Mouse (Mus musculus): Measurements from ENCODE around the gene Ltk. TPM values are rescaled to one million over a fixed set of nuclear protein-coding genes. Genes with fewer than 3 reads are reported as not detected.

Gene Ltk
- polyA plus RNA-seq, 1 experiment from 2014 or later: 1.5 TPM

GRCm38 (mm10) chr2:119763924-119764323 is 3.7 kb upstream of the Ltk start:
- Histone ChIP-seq H3K27me3 (ENCODE audit: control insufficient read depth, insufficient read depth, low read depth, low read length) (peaks cover 19% of the 10 kb centered on the region), H3K9ac (ENCODE audit: low read length) (no peak overlapping the region), H3K27ac (ENCODE audit: low read length) (no peak overlapping the region), H3K36me3 (ENCODE audit: control insufficient read depth, insufficient read depth, low read length) (peaks cover 15% of the 10 kb centered on the region), H3K4me1 (replicated peaks; ENCODE audit: control insufficient read depth, insufficient read depth, low read length) (no peaks in the 10 kb centered on the region), H3K4me2 (ENCODE audit: low read depth, low read length) (no peak overlapping the region), H3K9me3 (ENCODE audit: control insufficient read depth, low read length) (no peaks in the 10 kb centered on the region), H3K4me3 (ENCODE audit: low read length) (no peak overlapping the region)
- WGBS: 69% methylated on average over 4 of the region's 4 CpGs
- no peak for ATAC-seq (ENCODE audit: low read depth)

- 59% methylated on average over 1 of the region's 1 CpGs for WGBS
- no peak for ATAC-seq (ENCODE audit: low read depth)
These were observed 2.0 kb upstream of the Ltk start for GRCm38 (mm10) chr2:119762276-119762675.

GRCm38 (mm10) chr2:119758844-119759835 is 1.1 kb downstream of the Ltk start:
- Histone ChIP-seq H3K4me1 (replicated peaks; ENCODE audit: control insufficient read depth, insufficient read depth, low read length) (peaks cover 3% of the 10 kb centered on the region; the same call in 1 of the 2 replicates), H3K27ac (ENCODE audit: low read length) (no peak overlapping the region), H3K4me2 (ENCODE audit: low read depth, low read length) (peak overlapping the region; percentile 98), H3K4me3 (ENCODE audit: low read length) (peak overlapping the region; percentile 66), H3K27me3 (ENCODE audit: control insufficient read depth, insufficient read depth, low read depth, low read length) (peaks cover 47% of the 10 kb centered on the region), H3K9me3 (ENCODE audit: control insufficient read depth, low read length) (no peaks in the 10 kb centered on the region), H3K36me3 (ENCODE audit: control insufficient read depth, insufficient read depth, low read length) (peaks cover 4% of the 10 kb centered on the region), H3K9ac (ENCODE audit: low read length) (peak overlapping the region; percentile 60; the same call in 1 of the 2 replicates)
- 5% methylated on average over 44 of the region's 44 CpGs for WGBS
- no peak for ATAC-seq (ENCODE audit: low read depth)

More at GRCm38 (mm10) chr2:119762276-119762675, 2.0 kb upstream of the Ltk start:
- H3K27ac ChIP-seq (ENCODE audit: low read length): no peak overlapping the region
- no peaks in the 10 kb centered on the region for H3K9me3 ChIP-seq (ENCODE audit: control insufficient read depth, low read length)
- H3K4me3 ChIP-seq (ENCODE audit: low read length): no peak overlapping the region
- H3K4me2 ChIP-seq (ENCODE audit: low read depth, low read length): no peak overlapping the region
- no peak overlapping the region for H3K9ac ChIP-seq (ENCODE audit: low read length)
- peaks cover 9% of the 10 kb centered on the region for H3K36me3 ChIP-seq (ENCODE audit: control insufficient read depth, insufficient read depth, low read length)
- H3K27me3 ChIP-seq (ENCODE audit: control insufficient read depth, insufficient read depth, low read depth, low read length): peaks cover 36% of the 10 kb centered on the region
- H3K4me1 ChIP-seq (replicated peaks; ENCODE audit: control insufficient read depth, insufficient read depth, low read length): peaks cover 3% of the 10 kb centered on the region; the same call in 1 of the 2 replicates

GRCm38 (mm10) chr2:119758101-119758843 is 2.0 kb downstream of the Ltk start:
- Histone ChIP-seq H3K36me3 (ENCODE audit: control insufficient read depth, insufficient read depth, low read length) (no peaks in the 10 kb centered on the region), H3K4me2 (ENCODE audit: low read depth, low read length) (peak overlapping the region; percentile 98), H3K27me3 (ENCODE audit: control insufficient read depth, insufficient read depth, low read depth, low read length) (peaks cover 47% of the 10 kb centered on the region), H3K4me3 (ENCODE audit: low read length) (peak overlapping the region; percentile 66), H3K27ac (ENCODE audit: low read length) (no peak overlapping the region), H3K9me3 (ENCODE audit: control insufficient read depth, low read length) (no peaks in the 10 kb centered on the region), H3K9ac (ENCODE audit: low read length) (peak overlapping the region; percentile 60), H3K4me1 (replicated peaks; ENCODE audit: control insufficient read depth, insufficient read depth, low read length) (peaks cover 3% of the 10 kb centered on the region; the same call in 1 of the 2 replicates)
- WGBS: under 1% methylated on average over 48 of the region's 77 CpGs
- peak; percentile 69 for ATAC-seq (ENCODE audit: low read depth)

- Histone ChIP-seq H3K9me3 (ENCODE audit: control insufficient read depth, low read length) (no peaks in the 10 kb centered on the region), H3K27me3 (ENCODE audit: control insufficient read depth, insufficient read depth, low read depth, low read length) (peaks cover 49% of the 10 kb centered on the region), H3K36me3 (ENCODE audit: control insufficient read depth, insufficient read depth, low read length) (no peaks in the 10 kb centered on the region), H3K4me1 (replicated peaks; ENCODE audit: control insufficient read depth, insufficient read depth, low read length) (peaks cover 3% of the 10 kb centered on the region; the same call in 1 of the 2 replicates), H3K4me3 (ENCODE audit: low read length) (peak overlapping the region; percentile 66), H3K27ac (ENCODE audit: low read length) (no peak overlapping the region), H3K4me2 (ENCODE audit: low read depth, low read length) (peak overlapping the region; percentile 98), H3K9ac (ENCODE audit: low read length) (peak overlapping the region; percentile 60)
- whole genome bisulfite sequencing: 8% methylated on average over 11 of the region's 31 CpGs
- peak; percentile 74 for ATAC-seq (ENCODE audit: low read depth)
These were observed 2.6 kb downstream of the Ltk start for GRCm38 (mm10) chr2:119757601-119758100.

- Histone ChIP-seq H3K27ac (ENCODE audit: low read length) (no peak overlapping the region), H3K36me3 (ENCODE audit: control insufficient read depth, insufficient read depth, low read length) (no peaks in the 10 kb centered on the region), H3K4me2 (ENCODE audit: low read depth, low read length) (no peak overlapping the region), H3K9me3 (ENCODE audit: control insufficient read depth, low read length) (no peaks in the 10 kb centered on the region), H3K4me1 (replicated peaks; ENCODE audit: control insufficient read depth, insufficient read depth, low read length) (peaks cover 5% of the 10 kb centered on the region), H3K27me3 (ENCODE audit: control insufficient read depth, insufficient read depth, low read depth, low read length) (peaks cover 15% of the 10 kb centered on the region), H3K9ac (ENCODE audit: low read length) (no peak overlapping the region), H3K4me3 (ENCODE audit: low read length) (no peak overlapping the region)
- no peak for ATAC-seq (ENCODE audit: low read depth)
- 73% methylated on average over 13 of the region's 13 CpGs for WGBS
These were observed 11.0 kb downstream of the Ltk start for GRCm38 (mm10) chr2:119749260-119749659.

- 73% methylated on average over 7 of the region's 7 CpGs for WGBS
- Histone ChIP-seq H3K9me3 (ENCODE audit: control insufficient read depth, low read length) (no peaks in the 10 kb centered on the region), H3K4me2 (ENCODE audit: low read depth, low read length) (no peak overlapping the region), H3K27ac (ENCODE audit: low read length) (no peak overlapping the region), H3K36me3 (ENCODE audit: control insufficient read depth, insufficient read depth, low read length) (no peaks in the 10 kb centered on the region), H3K4me1 (replicated peaks; ENCODE audit: control insufficient read depth, insufficient read depth, low read length) (peaks cover 14% of the 10 kb centered on the region), H3K4me3 (ENCODE audit: low read length) (no peak overlapping the region), H3K9ac (ENCODE audit: low read length) (no peak overlapping the region), H3K27me3 (ENCODE audit: control insufficient read depth, insufficient read depth, low read depth, low read length) (peaks cover 25% of the 10 kb centered on the region)
- no peak for ATAC-seq (ENCODE audit: low read depth)
These were observed 12.7 kb downstream of the Ltk start for GRCm38 (mm10) chr2:119747554-119747953.

GRCm38 (mm10) chr2:119745281-119745680 is 14.9 kb downstream of the Ltk start:
- no peak for ATAC-seq (ENCODE audit: low read depth)
- peaks cover 22% of the 10 kb centered on the region for H3K4me1 ChIP-seq (replicated peaks; ENCODE audit: control insufficient read depth, insufficient read depth, low read length)
- H3K9ac ChIP-seq (ENCODE audit: low read length): no peak overlapping the region
- no peak overlapping the region for H3K4me3 ChIP-seq (ENCODE audit: low read length)
- no peak overlapping the region for H3K27ac ChIP-seq (ENCODE audit: low read length)
- H3K4me2 ChIP-seq (ENCODE audit: low read depth, low read length): peak overlapping the region; percentile 54; the same call in 1 of the 2 replicates
- H3K36me3 ChIP-seq (ENCODE audit: control insufficient read depth, insufficient read depth, low read length): no peaks in the 10 kb centered on the region
- H3K27me3 ChIP-seq (ENCODE audit: control insufficient read depth, insufficient read depth, low read depth, low read length): peaks cover 25% of the 10 kb centered on the region
- no peaks in the 10 kb centered on the region for H3K9me3 ChIP-seq (ENCODE audit: control insufficient read depth, low read length)
- WGBS: 10% methylated on average over 1 of the region's 1 CpGs
